Mouse (Mus musculus): Measurements from ENCODE around the gene Kif1b. TPM values are rescaled to one million over a fixed set of nuclear protein-coding genes. Genes with fewer than 3 reads are reported as not detected.

The Kif1b gene
- total and polyA plus RNA-seq, 3 experiments: 41.6 to 186 (median 154) TPM

GRCm38 (mm10) chr4:149344311-149344710, 36.8 kb upstream of the Kif1b start:
- Histone ChIP-seq H3K36me3 (ENCODE audit: control insufficient read depth, insufficient read depth, low read length) (peaks cover 5% of the 10 kb centered on the region; the same call in 1 of the 2 replicates), H3K9ac (ENCODE audit: low read depth, low read length) (no peak overlapping the region), H3K79me2 (replicated peaks; ENCODE audit: control insufficient read depth, insufficient read depth, low read length) (no peaks in the 10 kb centered on the region), H3K27me3 (ENCODE audit: control insufficient read depth, insufficient read depth, low read length) (no peaks in the 10 kb centered on the region), H3K4me3 (no peak overlapping the region), H3K4me1 (ENCODE audit: control insufficient read depth, insufficient read depth, low read length) (peaks cover 4% of the 10 kb centered on the region; the same call in 1 of the 2 replicates), H3K27ac (peak overlapping the region; percentile 86)
- intact Hi-C loops (cut with DNase I): no loop called here
- TF ChIP-seq EP300 (IDR thresholded peaks at IDR 0.05; ENCODE audit: insufficient read depth, low read depth, low read length) (no peak), CTCF (IDR thresholded peaks at IDR 0.05) (peak; percentile 31; the same call in 1 of the 2 replicates)
- 63% methylated on average over 8 of the region's 8 CpGs for WGBS
- peak; percentile 37 to 50 for DNase-seq

GRCm38 (mm10) chr4:149340680-149341079, 33.2 kb upstream of the Kif1b start:
- 34% methylated on average over 2 of the region's 2 CpGs for WGBS
- TF ChIP-seq POLR2A (IDR thresholded peaks at IDR 0.05; ENCODE audit: insufficient read depth, low read depth, low read length) (no peak), EP300 (IDR thresholded peaks at IDR 0.05; ENCODE audit: insufficient read depth, low read depth, low read length) (no peak), CTCF (IDR thresholded peaks at IDR 0.05) (no peak)
- DNase-seq: no peak
- H3K36me3 ChIP-seq (ENCODE audit: control insufficient read depth, insufficient read depth, low read length): 0 out of 2 replicates have a peak, but pooled peaks cover 3% of the 10 kb centered on the region
- H3K27ac ChIP-seq: no peak overlapping the region
- no peak overlapping the region for H3K4me3 ChIP-seq
- intact Hi-C loops (cut with DNase I): no loop called here
- no peaks in the 10 kb centered on the region for H3K79me2 ChIP-seq (replicated peaks; ENCODE audit: control insufficient read depth, insufficient read depth, low read length)
- H3K9ac ChIP-seq (ENCODE audit: low read depth, low read length): no peak overlapping the region
- H3K27me3 ChIP-seq (ENCODE audit: control insufficient read depth, insufficient read depth, low read length): no peaks in the 10 kb centered on the region
- H3K4me1 ChIP-seq (ENCODE audit: control insufficient read depth, insufficient read depth, low read length): peaks cover 7% of the 10 kb centered on the region

- H3K36me3 ChIP-seq (ENCODE audit: control insufficient read depth, insufficient read depth, low read length): 0 out of 2 replicates have a peak, but pooled peaks cover 3% of the 10 kb centered on the region
- no peak for TF ChIP-seq POLR2A (IDR thresholded peaks at IDR 0.05; ENCODE audit: insufficient read depth, low read depth, low read length)
- no peak for TF ChIP-seq EP300 (IDR thresholded peaks at IDR 0.05; ENCODE audit: insufficient read depth, low read depth, low read length)
- no peak for TF ChIP-seq CTCF (IDR thresholded peaks at IDR 0.05)
- H3K4me1 ChIP-seq (ENCODE audit: control insufficient read depth, insufficient read depth, low read length): peaks cover 5% of the 10 kb centered on the region
- H3K79me2 ChIP-seq (replicated peaks; ENCODE audit: control insufficient read depth, insufficient read depth, low read length): no peaks in the 10 kb centered on the region
- no peak overlapping the region for H3K9ac ChIP-seq (ENCODE audit: low read depth, low read length)
- intact Hi-C loops (cut with DNase I): no loop called here
- no peak for DNase-seq
- no peak overlapping the region for H3K4me3 ChIP-seq
- no peak overlapping the region for H3K27ac ChIP-seq
- 69% methylated on average over 5 of the region's 5 CpGs for WGBS
- H3K27me3 ChIP-seq (ENCODE audit: control insufficient read depth, insufficient read depth, low read length): no peaks in the 10 kb centered on the region
These were observed 32.1 kb upstream of the Kif1b start for GRCm38 (mm10) chr4:149339426-149340214.

GRCm38 (mm10) chr4:149338137-149338536, 30.6 kb upstream of the Kif1b start:
- Histone ChIP-seq H3K4me3 (no peak overlapping the region), H3K79me2 (replicated peaks; ENCODE audit: control insufficient read depth, insufficient read depth, low read length) (no peaks in the 10 kb centered on the region), H3K27me3 (ENCODE audit: control insufficient read depth, insufficient read depth, low read length) (no peaks in the 10 kb centered on the region), H3K27ac (no peak overlapping the region), H3K4me1 (ENCODE audit: control insufficient read depth, insufficient read depth, low read length) (peaks cover 4% of the 10 kb centered on the region), H3K9ac (ENCODE audit: low read depth, low read length) (no peak overlapping the region), H3K36me3 (ENCODE audit: control insufficient read depth, insufficient read depth, low read length) (no peaks in the 10 kb centered on the region)
- 65% methylated on average over 2 of the region's 2 CpGs for WGBS
- intact Hi-C loops (cut with DNase I): no loop called here
- DNase-seq: no peak
- no peak for TF ChIP-seq CTCF (IDR thresholded peaks at IDR 0.05)
- TF ChIP-seq EP300 (IDR thresholded peaks at IDR 0.05; ENCODE audit: insufficient read depth, low read depth, low read length): no peak
- no peak for TF ChIP-seq POLR2A (IDR thresholded peaks at IDR 0.05; ENCODE audit: insufficient read depth, low read depth, low read length)

- intact Hi-C loops (cut with DNase I): no loop called here
- Histone ChIP-seq H3K27ac (peak overlapping the region; percentile 43; the same call in 1 of the 2 replicates), H3K4me3 (no peak overlapping the region), H3K79me2 (replicated peaks; ENCODE audit: control insufficient read depth, insufficient read depth, low read length) (no peaks in the 10 kb centered on the region), H3K4me1 (ENCODE audit: control insufficient read depth, insufficient read depth, low read length) (peaks cover 4% of the 10 kb centered on the region), H3K9ac (ENCODE audit: low read depth, low read length) (no peak overlapping the region), H3K27me3 (ENCODE audit: control insufficient read depth, insufficient read depth, low read length) (no peaks in the 10 kb centered on the region), H3K36me3 (ENCODE audit: control insufficient read depth, insufficient read depth, low read length) (no peaks in the 10 kb centered on the region)
- WGBS: 21% methylated on average over 9 of the region's 9 CpGs
- DNase-seq: peak; percentile 45 to 67
- TF ChIP-seq EP300 (IDR thresholded peaks at IDR 0.05; ENCODE audit: insufficient read depth, low read depth, low read length): no peak
- TF ChIP-seq POLR2A (IDR thresholded peaks at IDR 0.05; ENCODE audit: insufficient read depth, low read depth, low read length): no peak
- TF ChIP-seq CTCF (IDR thresholded peaks at IDR 0.05): no peak
These were observed 29.9 kb upstream of the Kif1b start for GRCm38 (mm10) chr4:149337353-149337752.

- H3K4me1 ChIP-seq (ENCODE audit: control insufficient read depth, insufficient read depth, low read length): peaks cover 4% of the 10 kb centered on the region
- no peak for DNase-seq
- H3K79me2 ChIP-seq (replicated peaks; ENCODE audit: control insufficient read depth, insufficient read depth, low read length): no peaks in the 10 kb centered on the region
- H3K4me3 ChIP-seq: no peak overlapping the region
- no peak overlapping the region for H3K27ac ChIP-seq
- H3K27me3 ChIP-seq (ENCODE audit: control insufficient read depth, insufficient read depth, low read length): no peaks in the 10 kb centered on the region
- TF ChIP-seq EP300 (IDR thresholded peaks at IDR 0.05; ENCODE audit: insufficient read depth, low read depth, low read length) (no peak), POLR2A (IDR thresholded peaks at IDR 0.05; ENCODE audit: insufficient read depth, low read depth, low read length) (no peak), CTCF (IDR thresholded peaks at IDR 0.05) (no peak)
- H3K36me3 ChIP-seq (ENCODE audit: control insufficient read depth, insufficient read depth, low read length): no peaks in the 10 kb centered on the region
- H3K9ac ChIP-seq (ENCODE audit: low read depth, low read length): no peak overlapping the region
- intact Hi-C loops (cut with DNase I): no loop called here
- 63% methylated on average over 7 of the region's 7 CpGs for WGBS
These were observed 28.8 kb upstream of the Kif1b start for GRCm38 (mm10) chr4:149336302-149336701.
